Mouse (Mus musculus): ENCODE measurements around the gene Stat6.
A peak's percentile ranks its signal among the peaks of the same experiment; 100 is the strongest.

The Stat6 gene

DNA sequence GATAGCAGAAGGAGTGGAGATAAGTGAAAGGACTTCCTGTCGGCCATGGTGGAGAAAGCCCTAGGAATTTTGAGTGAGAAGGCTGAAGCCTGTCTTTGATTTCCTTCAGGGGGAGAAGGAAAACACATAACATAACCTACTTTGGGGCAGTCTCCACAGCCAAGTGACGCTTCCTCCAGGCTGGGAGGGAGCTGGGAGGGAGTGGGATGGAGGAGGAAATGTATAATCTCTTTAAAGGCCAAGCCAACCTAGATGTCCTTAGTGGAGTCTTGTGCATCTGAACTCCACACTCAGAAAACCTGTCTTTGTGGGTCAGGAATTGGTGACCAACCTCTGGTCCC lies 27.8 kb upstream of the Stat6 start:
- DNase-seq (ENCODE audit: low spot score in 2 of 2), result no peak

DNA sequence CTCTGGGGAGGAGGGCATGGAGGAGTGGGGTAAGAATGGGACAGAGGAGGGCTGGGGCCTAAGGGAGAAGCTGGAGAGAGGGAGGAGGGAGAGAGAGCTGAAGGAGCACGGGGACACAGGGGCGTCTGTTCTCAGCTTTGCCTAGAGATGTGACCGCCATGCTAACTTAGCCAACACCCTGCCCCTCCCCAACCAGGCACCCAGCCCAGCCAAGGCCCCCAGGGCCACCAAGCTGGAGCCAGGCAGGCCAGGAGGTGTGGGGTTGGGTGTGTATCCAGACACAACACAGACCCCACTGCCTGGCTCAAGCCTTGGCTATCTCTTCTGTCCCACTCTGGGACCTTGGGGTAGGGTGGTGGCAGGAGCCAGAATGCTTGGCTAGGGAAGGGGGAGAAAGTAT lies 27.2 kb upstream of the Stat6 start:
- no peak for DNase-seq (ENCODE audit: low spot score in 2 of 2)

DNA sequence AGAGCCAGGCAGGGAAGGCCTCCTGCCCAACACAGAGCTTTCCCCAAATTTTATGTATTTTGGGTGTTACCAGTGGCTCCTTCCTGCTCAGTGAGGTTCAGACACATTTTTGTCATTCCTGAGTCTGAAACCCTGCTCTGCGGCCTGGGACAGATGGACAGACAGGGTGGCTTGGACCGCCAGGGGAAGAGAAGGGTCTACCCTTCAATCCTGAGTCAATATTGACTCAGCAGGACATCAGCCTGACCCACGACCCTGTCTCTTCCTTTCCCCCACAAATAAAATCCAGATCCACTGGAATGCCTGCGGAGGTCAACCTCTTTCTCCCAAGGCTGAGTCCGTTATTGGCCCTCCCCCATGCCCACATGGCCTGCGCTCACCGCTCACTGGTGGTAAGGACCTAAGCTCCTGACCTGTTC lies 26.5 kb upstream of the Stat6 start:
- no peak for DNase-seq (ENCODE audit: low spot score in 2 of 2)

DNA sequence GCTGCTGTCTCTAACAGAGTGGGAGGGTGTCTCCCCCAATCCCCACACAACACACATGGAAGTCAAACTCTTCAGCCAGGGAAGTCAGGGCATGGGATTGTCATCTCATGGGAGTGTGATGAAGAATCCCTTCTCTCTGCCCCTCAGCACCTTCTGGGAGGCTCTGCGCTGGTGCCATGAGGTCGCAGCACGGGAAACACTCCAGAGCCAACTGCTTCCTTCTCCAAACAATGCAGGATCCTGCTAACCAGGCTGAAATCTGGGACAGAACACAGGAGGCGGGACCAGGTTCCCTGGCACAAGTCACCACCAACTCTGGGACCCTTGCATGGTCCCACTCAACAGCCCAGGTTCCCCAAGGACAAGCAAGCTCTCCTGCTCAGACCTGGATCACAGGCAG lies 25.5 kb upstream of the Stat6 start:
- DNase-seq (ENCODE audit: low spot score in 2 of 2), result no peak

DNA sequence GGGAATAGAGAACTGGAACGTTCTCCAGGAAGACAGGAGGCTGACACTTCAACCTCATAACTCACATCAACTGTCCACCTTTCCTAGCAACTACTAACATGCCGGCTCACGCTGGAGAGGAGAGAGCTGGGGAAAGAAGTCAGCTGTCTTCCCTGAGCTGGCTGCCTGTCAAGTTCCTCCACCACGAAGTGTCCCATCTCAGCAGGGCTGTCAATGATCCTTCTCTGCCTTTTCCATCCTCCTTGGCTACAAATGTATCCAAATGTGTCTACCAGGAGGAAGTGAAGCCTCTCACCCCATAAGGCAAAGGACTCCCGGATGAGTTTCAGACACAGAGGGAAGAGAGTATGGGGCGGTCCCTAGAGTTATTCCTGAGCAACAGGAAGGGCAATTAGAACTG lies 24.6 kb upstream of the Stat6 start:
- no peak for DNase-seq (ENCODE audit: low spot score in 2 of 2)

DNA sequence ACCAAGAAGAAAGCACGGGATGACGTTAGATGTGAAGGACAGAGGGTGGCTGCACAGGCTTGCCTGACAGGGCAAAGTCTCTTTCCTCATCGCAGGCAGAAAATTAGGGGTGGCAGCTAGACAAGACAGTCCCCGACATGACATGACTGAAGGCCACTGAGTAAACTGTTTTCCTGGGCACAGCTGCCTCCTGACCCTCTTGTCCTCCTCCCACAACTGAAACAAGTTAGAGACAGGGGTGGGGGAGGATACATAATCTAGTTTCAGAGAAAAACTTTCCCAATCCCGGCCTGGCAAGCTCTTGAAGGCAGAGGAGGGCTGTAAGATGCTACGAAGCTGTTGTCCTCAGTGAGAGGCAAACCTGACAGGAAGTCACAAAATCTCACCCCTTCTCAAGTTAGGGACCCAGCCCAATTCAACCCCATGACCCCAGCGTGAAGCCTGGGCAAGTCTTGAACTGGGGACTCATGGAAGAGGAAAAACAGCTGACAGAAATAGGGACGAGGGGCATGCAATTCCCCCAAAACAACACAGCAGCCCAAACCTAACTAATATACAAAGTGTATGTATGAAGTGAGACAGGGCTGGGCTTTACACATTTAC lies 23.6 kb upstream of the Stat6 start:
- no peak for DNase-seq (ENCODE audit: low spot score in 2 of 2)

DNA sequence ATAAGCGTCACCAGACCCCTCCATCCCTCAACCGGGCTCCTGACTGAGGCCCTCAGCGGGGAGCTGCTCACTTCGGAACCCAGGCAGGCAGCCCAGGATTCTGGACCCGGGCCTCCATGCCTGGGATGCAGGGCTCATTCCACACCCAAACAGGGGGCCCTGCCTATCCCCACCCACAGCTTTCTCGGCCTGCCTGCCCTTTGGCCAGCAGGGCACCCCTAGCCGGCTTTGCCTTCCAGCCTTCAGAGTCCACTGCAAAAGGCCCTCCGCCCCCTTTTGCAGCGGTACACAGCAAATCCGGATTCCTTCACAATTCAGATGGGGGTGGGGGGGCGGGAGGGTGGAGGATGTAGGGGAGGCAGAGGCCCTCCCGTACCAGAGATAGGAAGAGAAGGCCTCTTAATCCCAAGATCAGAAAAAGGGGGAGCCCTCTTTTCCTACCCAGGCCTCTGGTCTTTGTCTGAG lies 22.8 kb upstream of the Stat6 start:
- DNase-seq (ENCODE audit: low spot score in 2 of 2), result no peak

DNA sequence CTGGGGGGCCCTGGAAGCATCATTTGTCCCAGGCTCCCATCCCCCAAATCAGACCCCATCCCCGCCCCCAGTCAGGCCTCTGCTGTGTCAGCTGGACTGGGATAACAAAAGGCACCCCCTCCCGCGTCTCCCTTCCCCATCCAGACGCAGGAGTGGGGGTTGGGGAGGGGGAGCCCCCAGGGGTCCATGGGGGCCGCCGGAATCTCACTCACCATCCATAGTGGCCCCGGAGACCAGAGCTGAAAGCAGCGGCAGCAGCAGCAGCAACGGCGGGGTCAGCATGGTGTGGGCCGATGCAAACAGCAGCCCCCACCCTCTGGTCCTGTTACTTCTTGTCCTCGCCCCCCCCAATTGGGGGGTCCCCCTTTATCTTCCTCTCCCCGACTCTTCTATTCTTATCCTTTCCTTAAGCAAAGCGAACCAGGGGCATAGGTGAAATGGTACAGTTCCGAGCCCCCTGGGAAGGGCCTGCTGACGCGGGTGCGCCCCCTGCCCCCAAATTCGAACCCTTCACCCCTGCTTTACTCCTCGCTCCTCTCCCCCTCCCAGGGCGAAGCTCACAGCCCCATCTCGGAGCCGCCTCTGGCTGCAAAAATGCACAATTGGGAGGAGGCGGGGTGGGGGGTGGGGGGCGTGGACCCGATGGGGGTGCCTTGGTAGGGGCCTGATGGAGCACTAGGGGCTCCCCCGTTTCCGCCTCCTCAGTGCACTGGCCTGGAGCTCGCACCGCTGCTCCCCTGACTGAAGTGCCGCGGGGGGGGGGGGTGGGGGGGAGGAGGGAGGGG lies 22.2 kb upstream of the Stat6 start, which contains the start of gene Lrp1:
TSS of gene Lrp1 (minus strand) at position 743 of the 785 bp plus-strand sequence.
- no peak for DNase-seq (ENCODE audit: low spot score in 2 of 2)

DNA sequence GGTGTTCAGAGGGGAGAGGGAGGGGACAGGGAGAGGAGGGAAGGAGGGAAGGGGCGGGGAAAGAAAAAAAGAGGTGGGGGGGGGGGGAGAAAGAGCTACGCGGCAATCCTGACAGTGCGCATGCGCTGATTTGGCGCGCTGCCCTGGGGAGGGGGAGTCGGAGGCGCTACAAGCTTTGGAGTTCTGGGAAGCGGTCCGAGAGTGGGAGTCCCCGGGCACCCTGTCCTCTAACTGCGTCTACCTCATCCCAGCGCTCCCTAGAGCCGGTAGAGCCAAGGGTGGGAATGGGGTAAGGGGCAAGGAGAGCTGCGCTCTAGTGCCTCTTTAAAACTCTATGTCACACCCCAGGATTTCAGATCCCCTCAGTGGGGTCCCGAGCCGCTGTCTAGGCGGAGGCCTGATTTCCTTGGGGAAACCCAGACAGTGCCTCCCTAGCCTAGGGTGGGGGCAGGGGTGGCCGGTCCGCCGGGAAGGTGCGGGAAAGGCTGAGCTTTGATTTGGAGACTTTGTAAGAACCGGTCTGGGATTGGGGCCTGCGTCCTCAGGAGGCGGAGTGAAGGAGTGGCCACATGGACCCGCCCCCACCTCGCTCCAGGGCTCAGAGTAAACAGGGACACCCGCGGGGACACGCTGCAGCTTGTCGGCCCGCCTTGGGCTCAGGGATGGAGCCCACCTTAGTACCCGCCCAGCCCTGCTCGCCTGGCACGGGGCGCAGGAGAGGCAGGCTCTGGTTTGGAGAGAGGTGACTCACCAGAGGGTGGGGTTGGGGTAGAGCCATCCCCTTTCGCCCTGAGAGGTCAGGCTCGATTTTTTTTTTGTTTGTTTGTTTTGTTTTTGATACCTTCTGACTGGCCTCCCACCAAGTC lies 21.4 kb upstream of the Stat6 start:
- DNase-seq (ENCODE audit: low spot score in 2 of 2), result peak; percentile 46 to 63

DNA sequence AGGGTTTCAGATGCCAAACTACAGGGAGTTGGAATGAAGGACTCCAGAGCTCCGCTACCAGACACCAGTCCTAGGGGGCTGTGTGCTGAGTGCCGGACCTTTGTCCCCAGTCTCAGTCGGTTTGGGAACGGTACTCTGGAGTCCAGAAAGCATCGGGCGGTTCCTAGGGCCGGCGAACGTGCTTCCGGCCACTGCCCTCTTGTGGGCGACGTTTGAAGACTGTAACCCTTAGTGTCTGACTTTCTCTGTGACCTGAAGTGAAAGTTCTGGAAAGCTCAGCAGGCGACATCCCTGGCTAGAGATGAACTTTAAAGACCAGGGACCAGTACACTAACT lies 20.8 kb upstream of the Stat6 start:
- peak; percentile 46 to 57 for DNase-seq (ENCODE audit: low spot score in 2 of 2)

DNA sequence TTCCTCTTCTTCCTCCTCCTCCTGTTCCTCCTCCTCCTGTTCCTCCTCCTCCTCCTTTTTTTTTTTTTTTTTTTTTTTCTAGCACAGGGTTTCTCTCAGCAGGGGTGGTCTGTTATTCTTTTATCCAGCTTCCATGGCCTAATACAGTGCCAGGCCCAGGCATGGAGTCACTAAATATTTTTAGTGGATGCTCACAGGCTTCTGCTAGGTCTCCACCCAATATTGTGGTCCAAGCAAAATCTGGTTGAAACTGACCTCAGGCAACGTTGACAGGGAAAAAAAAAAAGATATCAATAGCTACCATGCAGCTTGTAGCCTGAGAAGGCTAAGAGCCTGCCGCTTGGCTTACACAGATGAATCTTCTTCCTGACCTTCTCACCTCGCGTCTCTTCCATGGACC lies 20.1 kb upstream of the Stat6 start:
- no peak for DNase-seq (ENCODE audit: low spot score in 2 of 2)

DNA sequence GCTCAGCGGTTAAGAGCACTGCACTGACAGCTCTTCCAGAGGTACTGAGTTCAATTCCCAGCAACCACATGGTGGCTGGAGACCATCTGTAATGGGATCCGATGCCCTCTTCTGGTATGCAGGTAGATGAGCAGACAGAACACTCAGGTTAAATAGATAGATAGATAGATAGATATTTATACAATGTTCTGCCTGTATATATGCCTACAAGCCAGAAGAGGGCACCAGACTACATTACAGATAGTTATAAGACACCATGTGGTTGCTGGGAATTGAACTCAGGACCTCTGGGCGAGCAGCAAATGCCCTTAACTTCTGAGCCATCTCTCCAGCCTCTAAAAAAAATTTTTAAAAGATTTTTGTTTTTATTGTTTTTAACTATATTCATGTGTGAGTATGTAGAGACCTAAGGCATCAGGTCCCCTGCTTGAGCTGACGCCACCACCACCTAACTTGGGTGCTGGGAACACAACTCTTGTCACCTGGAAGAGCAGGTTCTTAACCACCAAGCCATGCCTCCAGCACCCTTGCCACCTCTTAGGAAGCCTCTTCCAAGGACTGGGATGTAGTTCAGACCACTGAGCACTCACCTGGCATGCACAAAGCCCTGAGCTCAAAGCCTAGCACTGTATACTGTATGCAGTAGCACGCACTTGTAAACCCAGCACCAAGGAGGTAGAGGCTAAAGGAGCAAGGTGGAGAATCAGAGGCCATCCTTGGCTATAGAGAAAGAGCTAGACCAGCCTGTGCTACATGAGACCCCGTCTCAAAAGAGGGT lies 19.2 kb upstream of the Stat6 start:
- DNase-seq (ENCODE audit: low spot score in 2 of 2), result no peak

DNA sequence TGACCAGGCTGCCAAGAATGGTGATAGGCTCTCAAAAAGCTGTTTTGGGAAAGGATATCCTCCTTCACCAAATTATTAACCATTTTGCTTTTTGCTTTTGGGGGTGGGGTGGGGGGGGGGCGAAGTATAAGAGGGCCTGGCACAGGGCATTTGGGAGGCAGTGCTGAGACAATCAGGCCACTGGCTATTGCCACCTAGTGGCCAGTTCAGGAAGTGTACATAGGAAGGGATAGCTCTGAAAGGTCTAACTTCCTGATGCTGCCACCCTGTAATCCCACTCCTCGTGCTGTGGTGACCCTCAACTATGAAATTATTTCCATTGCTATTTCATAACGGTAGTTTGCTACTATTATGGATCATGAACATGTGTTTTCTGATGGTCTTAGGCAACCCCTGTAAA lies 16.4 kb upstream of the Stat6 start:
- DNase-seq (ENCODE audit: low spot score in 2 of 2), result peak; percentile 37 to 50

DNA sequence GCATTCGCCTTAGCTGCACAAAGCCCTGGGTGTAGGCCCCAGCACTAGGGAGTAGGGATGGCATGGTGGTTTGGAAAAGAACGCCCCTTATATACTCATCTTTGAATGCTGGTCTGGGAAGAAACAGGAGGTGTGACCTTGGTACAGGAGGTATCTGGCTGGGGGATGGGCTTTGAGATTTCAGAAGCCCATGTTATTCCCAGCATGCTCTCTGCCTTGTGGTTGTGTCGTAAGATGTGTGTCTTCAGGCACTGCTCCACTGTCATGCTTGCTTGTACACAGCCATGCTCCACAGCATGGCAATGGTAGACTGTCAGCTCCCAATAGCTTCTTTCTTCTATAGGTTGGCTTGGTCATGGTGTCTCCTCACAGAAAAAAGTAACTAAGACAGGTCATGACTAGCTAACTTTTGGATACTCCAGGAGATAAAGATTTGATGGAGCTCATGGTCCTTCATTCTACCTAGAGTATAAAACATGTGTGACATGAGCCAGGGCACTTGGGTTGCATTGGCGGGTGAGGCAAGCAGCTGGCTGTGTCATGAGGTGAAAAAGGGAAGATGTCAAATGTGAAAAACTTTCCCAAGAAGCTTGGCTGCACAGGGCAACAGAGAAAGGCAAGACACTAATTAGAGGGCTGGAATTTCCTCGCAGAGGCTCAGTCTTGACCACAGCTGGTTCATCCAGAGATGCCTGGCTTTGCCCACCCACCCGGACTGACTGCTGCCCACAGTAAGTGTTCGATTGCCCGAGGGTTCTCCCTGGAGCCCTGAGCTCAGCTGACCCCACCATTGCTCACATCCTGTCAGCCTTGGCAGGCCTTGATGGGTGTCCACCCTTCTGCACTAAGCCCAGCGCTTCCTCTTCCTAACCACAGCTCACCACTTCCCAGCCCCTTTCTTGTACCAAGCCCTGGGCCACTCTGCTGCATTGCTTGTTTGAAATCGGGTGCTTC lies 11.2 kb upstream of the Stat6 start:
- DNase-seq (ENCODE audit: low spot score in 2 of 2), result peak; percentile 45 to 59

DNA sequence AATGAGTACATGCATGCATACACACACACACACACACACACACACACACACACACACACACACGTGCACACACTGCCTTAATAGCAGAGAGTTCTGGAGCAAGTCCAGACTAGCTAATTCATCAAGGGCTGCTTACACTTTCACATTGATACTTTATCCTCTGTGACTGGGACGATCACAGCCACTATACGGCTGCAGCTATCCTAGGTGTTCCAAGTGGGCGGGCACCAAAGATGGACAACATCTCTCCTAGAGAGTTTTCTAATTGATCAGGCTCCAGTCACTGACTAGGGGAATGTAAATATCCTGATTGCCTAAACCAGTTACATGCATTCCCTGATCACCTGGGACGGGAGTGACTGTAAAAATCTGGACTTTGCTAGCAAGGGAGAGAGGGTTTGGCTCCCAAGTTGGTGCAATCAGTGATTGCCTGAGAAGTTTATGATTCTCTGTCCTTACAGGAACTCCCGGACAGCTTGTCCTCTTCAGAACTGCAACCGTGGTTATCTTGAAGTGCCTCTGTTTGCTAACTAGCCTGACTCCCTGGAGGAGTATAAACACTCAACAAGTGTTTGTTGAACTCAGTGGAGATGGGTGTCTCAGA lies 10.0 kb upstream of the Stat6 start:
- DNase-seq (ENCODE audit: low spot score in 2 of 2), result no peak

DNA sequence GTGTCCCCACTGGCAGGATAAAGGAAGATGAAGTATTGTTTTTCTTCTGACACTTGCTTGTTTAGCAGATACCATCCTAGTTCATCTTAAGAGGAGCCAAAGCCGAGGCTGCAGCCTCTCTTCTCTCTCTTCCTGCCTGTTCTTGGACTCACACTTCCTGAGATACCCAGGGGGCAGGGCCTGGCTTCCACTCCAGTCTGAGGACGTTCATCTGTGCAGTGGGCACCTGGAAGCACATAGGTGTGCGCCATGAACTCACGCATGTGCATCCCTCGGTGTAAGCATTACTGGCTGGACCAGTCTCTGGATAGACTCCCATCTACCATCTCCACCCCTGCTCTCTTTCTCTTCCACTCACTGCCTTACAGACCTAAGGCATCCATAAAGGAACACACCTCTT lies 2.4 kb upstream of the Stat6 start:
- DNase-seq (ENCODE audit: low spot score in 2 of 2), result no peak

DNA sequence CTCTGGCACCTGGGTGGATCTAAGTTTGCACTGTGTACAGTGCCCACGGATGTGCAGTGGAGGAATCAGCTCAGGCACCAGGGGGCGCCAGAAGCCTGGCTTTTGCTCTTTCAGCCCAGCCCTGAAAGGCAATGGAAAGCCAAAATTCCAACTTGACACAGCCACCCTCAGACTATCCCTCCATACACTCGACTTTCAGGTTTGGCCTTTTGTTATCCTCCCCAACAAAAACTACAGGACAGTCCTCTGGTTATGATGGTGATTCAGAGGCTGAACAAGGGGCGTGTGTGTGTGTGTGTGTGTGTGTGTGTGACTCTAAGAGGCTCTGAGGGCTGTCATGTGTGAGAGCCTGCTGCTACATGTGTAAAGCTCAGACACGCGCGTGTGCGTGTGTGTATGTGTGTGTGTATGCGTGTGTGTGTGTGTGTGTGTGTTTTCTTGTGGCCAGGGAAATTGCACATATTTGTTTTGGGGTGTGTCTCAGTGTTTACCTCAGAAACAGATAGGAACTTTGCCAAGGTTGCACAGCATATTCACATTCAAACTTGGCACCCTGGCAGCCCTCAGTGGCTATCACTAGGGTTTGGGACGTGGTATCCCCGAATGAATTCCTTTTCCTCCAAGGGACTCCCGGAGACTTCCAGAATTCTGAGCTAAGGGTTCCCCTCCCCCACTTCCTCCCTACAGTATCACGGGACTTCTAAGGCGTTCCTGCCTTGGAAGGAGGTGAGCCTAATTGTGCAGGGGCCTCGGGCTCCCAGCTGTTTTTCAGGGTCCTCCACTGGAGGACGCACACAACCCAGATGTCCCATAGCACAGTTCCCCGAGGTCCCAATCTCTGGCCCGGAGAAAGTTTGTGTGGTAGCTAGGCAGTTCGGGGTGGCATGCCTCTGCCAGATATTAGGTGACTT lies 670 bp upstream of the Stat6 start:
- peak; percentile 79 to 85 for DNase-seq (ENCODE audit: low spot score in 2 of 2)

DNA sequence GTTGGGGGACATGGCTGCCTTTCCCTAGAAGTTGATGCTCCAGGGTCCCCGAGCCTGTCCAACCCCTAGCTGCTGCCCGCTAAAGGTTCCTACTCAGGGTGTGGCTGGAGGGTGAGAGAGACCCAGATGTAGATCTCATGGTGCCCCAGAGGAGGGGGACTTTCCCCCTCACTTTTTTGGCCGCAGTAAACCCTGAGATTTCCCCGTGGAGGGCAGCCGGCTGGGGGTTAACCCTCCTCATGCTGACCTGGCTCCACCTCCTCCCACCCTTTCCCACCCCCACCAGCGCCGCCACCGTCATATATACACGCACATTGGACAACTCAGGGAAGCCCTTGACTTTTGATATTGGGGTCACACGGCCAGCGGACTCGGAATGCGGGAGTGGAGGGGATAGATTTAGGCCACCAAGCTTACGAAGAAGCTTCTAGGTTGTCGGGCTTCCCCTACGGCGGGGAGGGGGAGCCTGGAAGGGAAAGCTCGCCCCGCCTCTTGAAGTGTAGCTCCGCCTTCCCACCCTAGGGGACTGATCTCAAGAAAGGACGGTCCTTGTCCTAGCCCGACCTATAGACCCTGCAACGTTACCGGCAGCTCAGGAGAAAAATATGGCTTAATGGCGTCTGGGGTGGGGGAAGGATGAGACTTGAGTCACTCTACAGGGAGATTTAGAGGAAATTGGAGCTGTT lies 910 bp downstream of the Stat6 start:
- peak; percentile 82 to 83 for DNase-seq (ENCODE audit: low spot score in 2 of 2)

DNA sequence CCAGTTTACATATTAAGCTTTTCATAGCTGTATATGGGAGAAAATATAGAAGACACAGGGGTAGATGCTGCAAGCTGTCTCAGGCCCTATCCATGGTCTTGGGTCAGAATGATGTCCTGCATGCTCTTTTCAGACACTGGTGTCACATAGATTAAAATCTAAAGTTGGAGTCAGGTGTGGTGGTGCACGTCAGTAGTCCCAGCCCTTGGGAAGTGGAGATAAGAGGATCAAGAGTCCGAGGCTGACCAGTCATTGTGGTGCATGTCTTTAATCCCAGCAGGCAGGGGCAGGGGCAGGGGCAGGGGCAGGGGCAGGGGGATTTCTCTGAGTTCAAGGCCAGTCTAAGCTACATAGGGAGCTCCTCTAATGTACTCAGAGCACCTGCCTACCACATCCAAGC lies 3.0 kb downstream of the Stat6 start:
- DNase-seq (ENCODE audit: low spot score in 2 of 2), result no peak
